Mouse (Mus musculus) midbrain, postnatal 0 days (tissue): ENCODE measurements at regions not wholly inside any gene's neighbourhood (a gene's known extent, or its start where the extent isn't known, plus 50 kb on each side); places are given as distances from the start of the nearest gene placed in this dataset.

Experiments
- ATAC-seq: fragments of 200-750 bp; cut with Nextera tagmentation; 2 replicates; pipeline ENCODE4 v1.8.0; 2017; ENCODE audit warnings: moderate number of reproducible peaks, mild to moderate bottlenecking, moderate TSS enrichment, moderate library complexity; ENCODE audit not compliant: low FRiP score
- DNase-seq: peaks from one replicate; pipeline ENCODE4 v3.0.0-alpha.2; 2015; ENCODE audit warnings: low spot score
- H3K27ac ChIP-seq: fragments of 300-500 bp; sonication (generic); 2 replicates; pipeline ENCODE4 v1.5.1; 2014; ENCODE audit warnings: low read depth, mild to moderate bottlenecking, low read length, mixed read lengths
- H3K27me3 ChIP-seq: fragments of 300-500 bp; sonication (generic); 2 replicates; pipeline ENCODE4 v1.6.1; 2014; ENCODE audit warnings: low read length, control low read depth, mixed read lengths; ENCODE audit not compliant: insufficient read depth
- H3K36me3 ChIP-seq: fragments of 300-500 bp; sonication (generic); 2 replicates; pipeline ENCODE4 v1.6.1; 2014; ENCODE audit warnings: low read length, control low read depth, mixed read lengths; ENCODE audit not compliant: insufficient read depth
- H3K4me1 ChIP-seq: fragments of 300-500 bp; sonication (generic); 2 replicates; pipeline ENCODE4 v1.6.1; 2014; ENCODE audit warnings: mild to moderate bottlenecking, control low read depth, antibody characterized with exemption, low read length, mixed read lengths; ENCODE audit not compliant: insufficient read depth
- H3K4me2 ChIP-seq: fragments of 300-500 bp; sonication (generic); 2 replicates; pipeline ENCODE4 v1.6.1; 2014; ENCODE audit warnings: low read depth, mild to moderate bottlenecking, low read length, mixed read lengths; ENCODE audit not compliant: poor library complexity, severe bottlenecking
- H3K4me3 ChIP-seq: fragments of 300-500 bp; sonication (generic); 2 replicates; pipeline ENCODE4 v1.5.1; 2014; ENCODE audit warnings: low read depth, mild to moderate bottlenecking, low read length, moderate library complexity
- H3K9ac ChIP-seq: fragments of 300-500 bp; sonication (generic); replicated peaks from 2 replicates; pipeline ENCODE4 v1.6.1; 2014; ENCODE audit warnings: mild to moderate bottlenecking, low read length, moderate library complexity, mixed read lengths; ENCODE audit not compliant: poor library complexity, severe bottlenecking
- H3K9me3 ChIP-seq: fragments of 300-500 bp; sonication (generic); 2 replicates; pipeline ENCODE4 v1.6.1; 2016; ENCODE audit warnings: low read length, control low read depth
- CTCF ChIP-seq: IDR thresholded peaks from 2 replicates; pipeline ENCODE4 v1.5.1; 2016; ENCODE audit warnings: antibody characterized with exemption, mild to moderate bottlenecking
- WGBS: fragments of 180-500 bp; shearing (Covaris S2); extraction: QIAGEN DNeasy Blood & Tissue Kit; methylation state at CpG from one replicate; pipeline ENCODE4 v1.1.7; 2014; 5-methylcytosine and 5-hydroxymethylcytosine counted together

DNA sequence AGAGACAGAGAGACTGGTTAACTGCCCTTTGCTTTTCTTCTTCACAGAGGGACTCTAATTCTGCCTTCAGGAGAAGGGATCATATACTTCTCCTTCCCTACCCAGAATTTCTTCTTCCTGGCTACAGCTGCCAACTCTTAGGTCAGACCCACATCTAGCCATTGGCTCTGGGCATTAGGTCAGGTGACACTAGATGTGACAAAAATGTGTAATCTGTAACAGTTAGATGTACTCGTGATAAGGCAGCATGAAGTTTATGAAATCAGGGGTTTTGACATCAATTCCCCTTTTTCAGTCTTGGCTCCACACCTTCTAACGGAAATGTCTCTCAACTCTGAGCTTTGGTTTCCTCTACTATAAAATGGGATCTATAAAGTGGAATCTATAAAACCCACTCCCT is 428.4 kb downstream of the Bmper start:
- no peak for ATAC-seq
- H3K4me2 ChIP-seq = no peak overlapping the region
- no peaks in the 10 kb centered on the region for H3K9me3 ChIP-seq
- H3K4me3 ChIP-seq = no peak overlapping the region
- no peak for TF ChIP-seq CTCF
- no peaks in the 10 kb centered on the region for H3K36me3 ChIP-seq
- H3K4me1 ChIP-seq = no peaks in the 10 kb centered on the region
- DNase-seq = no peak
- 87% methylated on average over 2 of the region's 2 CpGs for WGBS
- no peaks in the 10 kb centered on the region for H3K27me3 ChIP-seq
- no peak overlapping the region for H3K27ac ChIP-seq
- no peak overlapping the region for H3K9ac ChIP-seq

DNA sequence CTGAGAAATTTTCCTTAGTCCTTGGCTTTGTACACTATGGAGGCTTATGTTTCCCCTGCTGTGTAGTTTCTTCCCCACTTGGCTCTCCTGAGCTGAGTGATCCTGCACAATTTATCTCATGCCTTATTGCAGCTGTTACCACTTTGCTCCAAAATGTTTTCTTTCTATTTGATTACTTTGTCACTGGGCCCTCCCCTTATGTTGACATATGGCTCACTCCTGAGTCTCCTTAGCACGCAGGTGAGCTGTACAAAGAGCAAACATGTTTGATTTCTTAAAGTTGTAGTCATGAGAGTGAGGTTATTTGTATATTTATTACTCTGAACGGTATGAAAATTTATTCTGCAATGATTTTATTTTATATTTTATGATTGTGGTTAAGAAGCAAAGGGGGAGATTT is 430.2 kb downstream of the Bmper start:
- ATAC-seq (no peak), DNase-seq (peak; percentile 6)
- Histone ChIP-seq H3K4me3 (no peak overlapping the region), H3K27ac (no peak overlapping the region), H3K36me3 (no peaks in the 10 kb centered on the region), H3K9ac (no peak overlapping the region), H3K9me3 (no peaks in the 10 kb centered on the region), H3K4me2 (no peak overlapping the region), H3K27me3 (no peaks in the 10 kb centered on the region), H3K4me1 (no peaks in the 10 kb centered on the region)
- TF ChIP-seq CTCF = no peak
- WGBS = 75% methylated on average over 2 of the region's 2 CpGs

DNA sequence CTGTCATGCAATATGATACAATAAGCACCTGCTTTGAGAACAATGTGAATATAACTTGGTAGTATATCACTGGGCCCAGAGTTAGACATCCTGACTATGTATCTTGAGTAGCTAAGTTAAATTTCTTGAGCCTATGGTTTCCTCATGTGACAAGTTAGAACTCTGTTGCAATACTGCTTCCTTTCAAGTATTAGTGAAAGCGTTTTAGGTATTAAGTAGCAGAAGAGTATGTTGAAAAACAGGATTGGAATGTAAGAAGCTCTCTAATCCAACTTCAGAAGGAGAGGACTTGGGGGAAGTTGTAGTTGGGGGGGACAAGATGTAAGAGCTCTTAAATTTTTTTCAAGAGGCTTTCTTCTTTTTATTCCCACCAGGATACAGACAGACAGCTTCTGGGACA is 431.9 kb downstream of the Bmper start:
- Histone ChIP-seq H3K4me2 (no peak overlapping the region), H3K4me3 (no peak overlapping the region), H3K27me3 (no peaks in the 10 kb centered on the region), H3K27ac (no peak overlapping the region), H3K36me3 (no peaks in the 10 kb centered on the region), H3K9me3 (no peaks in the 10 kb centered on the region), H3K9ac (no peak overlapping the region), H3K4me1 (no peaks in the 10 kb centered on the region)
- WGBS = 61% methylated on average over 1 of the region's 1 CpGs
- no peak for TF ChIP-seq CTCF
- no peak for DNase-seq
- ATAC-seq = no peak

DNA sequence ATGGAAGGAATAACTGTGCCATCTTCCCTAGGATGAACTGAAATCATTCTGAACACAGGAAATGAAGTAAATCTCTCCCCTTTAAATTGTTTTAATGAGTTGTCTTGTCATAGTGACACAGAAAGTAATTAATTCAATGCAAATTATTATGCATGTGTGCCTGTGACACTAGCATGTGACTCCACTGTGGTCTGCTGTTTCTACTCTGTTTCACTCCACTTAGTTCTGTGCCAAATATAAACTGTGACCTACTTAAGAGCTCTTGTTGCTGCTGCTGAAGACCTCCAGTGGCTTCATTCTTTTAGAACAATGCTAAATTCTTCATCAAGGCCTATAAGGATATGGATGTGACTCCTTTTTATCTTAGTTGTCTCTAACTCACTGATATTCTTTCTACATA is 431.8 kb upstream of the Npsr1 start:
- Histone ChIP-seq H3K9ac (no peak overlapping the region), H3K27ac (no peak overlapping the region), H3K4me3 (no peak overlapping the region), H3K36me3 (no peaks in the 10 kb centered on the region), H3K9me3 (no peaks in the 10 kb centered on the region), H3K4me1 (no peaks in the 10 kb centered on the region), H3K4me2 (no peak overlapping the region), H3K27me3 (no peaks in the 10 kb centered on the region)
- DNase-seq (peak; percentile 12), ATAC-seq (no peak)
- TF ChIP-seq CTCF = no peak

DNA sequence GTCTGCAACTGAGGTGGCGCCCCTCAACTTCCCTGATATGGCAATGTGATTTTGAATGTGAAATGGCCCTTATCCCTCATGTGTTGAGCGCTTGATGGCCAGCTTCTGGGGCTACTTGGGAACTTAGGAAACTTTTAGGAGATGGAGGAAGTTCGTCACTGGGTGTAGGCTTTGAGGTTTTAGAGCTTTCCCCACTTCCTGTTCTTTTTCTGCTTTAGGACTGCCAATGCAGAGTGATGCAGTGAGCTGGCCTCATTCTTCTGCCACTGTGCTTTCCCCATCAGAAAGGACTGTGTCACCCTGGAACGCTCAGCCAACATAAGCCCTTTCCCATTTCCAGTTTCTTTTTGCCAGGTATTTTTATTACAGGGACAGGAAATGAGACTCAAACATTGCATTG is 428.6 kb upstream of the Npsr1 start:
- no peak for TF ChIP-seq CTCF
- DNase-seq = no peak
- H3K4me1 ChIP-seq = no peaks in the 10 kb centered on the region
- H3K4me2 ChIP-seq = no peak overlapping the region
- H3K36me3 ChIP-seq = no peaks in the 10 kb centered on the region
- H3K27me3 ChIP-seq = no peaks in the 10 kb centered on the region
- WGBS = 89% methylated on average over 4 of the region's 4 CpGs
- H3K4me3 ChIP-seq = no peak overlapping the region
- H3K9ac ChIP-seq = no peak overlapping the region
- no peak overlapping the region for H3K27ac ChIP-seq
- ATAC-seq = no peak
- no peaks in the 10 kb centered on the region for H3K9me3 ChIP-seq

DNA sequence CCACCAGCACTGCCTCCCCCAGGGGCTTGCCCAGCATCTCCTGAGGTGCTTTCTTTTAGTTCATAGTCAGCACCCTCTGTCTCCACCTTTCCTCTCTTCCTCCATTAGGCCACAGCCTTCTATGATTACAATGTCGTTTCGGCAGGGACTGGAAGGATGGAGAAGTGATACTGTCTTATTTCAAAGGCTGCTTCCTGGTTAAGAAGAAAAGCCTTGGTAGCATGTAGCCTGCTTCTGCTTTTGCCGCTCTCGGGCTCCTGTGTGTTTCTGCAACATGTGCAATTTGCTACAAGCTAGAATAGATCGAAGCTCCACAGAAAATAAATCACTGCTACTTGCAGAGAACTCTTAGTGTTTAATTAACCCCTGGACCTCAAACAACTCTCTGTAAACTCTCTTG is 427.2 kb upstream of the Npsr1 start:
- Histone ChIP-seq H3K4me3 (no peak overlapping the region), H3K9me3 (no peaks in the 10 kb centered on the region), H3K27me3 (no peaks in the 10 kb centered on the region), H3K4me2 (no peak overlapping the region), H3K27ac (no peak overlapping the region), H3K4me1 (no peaks in the 10 kb centered on the region), H3K36me3 (no peaks in the 10 kb centered on the region), H3K9ac (no peak overlapping the region)
- no peak for DNase-seq
- 57% methylated on average over 5 of the region's 5 CpGs for WGBS
- no peak for ATAC-seq
- TF ChIP-seq CTCF = no peak
